In genomic region chr9:85355559-85355958, GRCm38 (mm10) we compare ENCODE assay signal across 50 mouse cellular contexts. TPM values are rescaled to one million over a fixed set of nuclear protein-coding genes. Genes with fewer than 3 reads are reported as not detected.
"Had no signal": no experiment of that assay in that cellular context is flagged by ENCODE, and none has a peak within 500 bp of the region (broad histone marks: within the 10 kb centered on the region; RNA-seq: fewer than 3 reads in every experiment).

No protein-coding gene starts in this region.

- ATAC-seq: hindbrain, embryonic 16.5 days; hindbrain, postnatal 0 days; inflammation-experienced regulatory T-cells, adult 6 months; intestine, embryonic 15.5 days; intestine, embryonic 16.5 days; intestine, postnatal 0 days had no signal

- H3K4me1 ChIP-seq: heart, embryonic 10.5 days; heart, embryonic 12.5 days; heart, embryonic 13.5 days; heart, embryonic 15.5 days; hindbrain, embryonic 10.5 days; hindbrain, embryonic 12.5 days; hindbrain, embryonic 13.5 days; hindbrain, embryonic 15.5 days; intestine, embryonic 15.5 days; kidney, embryonic 15.5 days had no signal

- H3K36me3 ChIP-seq: heart, embryonic 10.5 days; heart, embryonic 12.5 days; heart, embryonic 13.5 days; heart, embryonic 15.5 days; hindbrain, embryonic 10.5 days; hindbrain, embryonic 12.5 days; hindbrain, embryonic 13.5 days; hindbrain, embryonic 15.5 days; intestine, embryonic 15.5 days; kidney, embryonic 15.5 days had no signal

- H3K4me2 ChIP-seq: heart, embryonic 11.5 days; heart, embryonic 12.5 days; heart, embryonic 13.5 days; heart, embryonic 15.5 days; hindbrain, embryonic 12.5 days; hindbrain, embryonic 13.5 days; hindbrain, embryonic 14.5 days; hindbrain, embryonic 15.5 days; intestine, embryonic 15.5 days; kidney, embryonic 15.5 days had no signal

- DNase-seq: heart, postnatal 10 days; heart, postnatal 14 days; heart, postnatal 36 days; heart, postnatal 4 days; kidney, adult 11 months; kidney, adult 18-20 months; kidney, adult 2 months; kidney, adult 8-10 months; kidney, adult 9 months; kidney, postnatal 14 days; kidney, postnatal 25 days; kidney, postnatal 36 days; kidney, postnatal 4 days; layer of hippocampus, adult 9-11 months; layer of hippocampus, postnatal 36 days had no signal

- H3K27ac ChIP-seq: heart, embryonic 10.5 days; heart, embryonic 13.5 days; heart, embryonic 15.5 days; hindbrain, embryonic 10.5 days; hindbrain, embryonic 12.5 days; hindbrain, embryonic 13.5 days; hindbrain, embryonic 14.5 days; hindbrain, embryonic 15.5 days; hindbrain, postnatal 0 days; intestine, embryonic 15.5 days; kidney, embryonic 15.5 days; layer of hippocampus, adult 2 months; left cerebral cortex, adult 2 months had no signal

- H3K4me3 ChIP-seq: heart, embryonic 10.5 days; heart, embryonic 12.5 days; heart, embryonic 13.5 days; heart, embryonic 15.5 days; hindbrain, embryonic 10.5 days; hindbrain, embryonic 12.5 days; hindbrain, embryonic 13.5 days; hindbrain, embryonic 15.5 days; intestine, embryonic 15.5 days; kidney, embryonic 15.5 days; layer of hippocampus, adult 2 months; left cerebral cortex, adult 2 months had no signal

- H3K9ac ChIP-seq: heart, embryonic 12.5 days; heart, embryonic 13.5 days; heart, embryonic 15.5 days; hindbrain, embryonic 12.5 days; hindbrain, embryonic 13.5 days; hindbrain, embryonic 14.5 days; hindbrain, embryonic 15.5 days; intestine, embryonic 15.5 days; kidney, embryonic 15.5 days had no signal

- H3K9me3 ChIP-seq: heart, embryonic 10.5 days; heart, embryonic 12.5 days; heart, embryonic 13.5 days; heart, embryonic 15.5 days; hindbrain, embryonic 10.5 days; hindbrain, embryonic 12.5 days; hindbrain, embryonic 13.5 days; hindbrain, embryonic 15.5 days; intestine, embryonic 15.5 days; kidney, embryonic 15.5 days had no signal

- H3K27me3 ChIP-seq: heart, embryonic 12.5 days; heart, embryonic 13.5 days; heart, embryonic 15.5 days; hindbrain, embryonic 12.5 days; hindbrain, embryonic 13.5 days; hindbrain, embryonic 15.5 days; intestine, embryonic 15.5 days; kidney, embryonic 15.5 days had no signal

RNA-seq across cellular contexts. Expression of gene Gm11114, which starts 43.0 kb away (rescaled TPM):
- total RNA-seq: heart, postnatal 10 days; heart, postnatal 14 days; heart, postnatal 25 days; heart, postnatal 36 days; heart, postnatal 4 days; hematopoietic stem cell, adult 5-6 weeks; hindbrain, postnatal 0 days; layer of hippocampus, adult 18-20 months; layer of hippocampus, adult 2 months; layer of hippocampus, adult 8-10 months; layer of hippocampus, postnatal 10 days; layer of hippocampus, postnatal 14 days; layer of hippocampus, postnatal 25 days; layer of hippocampus, postnatal 36 days; left cerebral cortex, adult 18-20 months; left cerebral cortex, adult 2 months; left cerebral cortex, adult 8-10 months had no signal
- polyA plus RNA-seq: heart, embryonic 10.5 days; heart, embryonic 11.5 days; heart, embryonic 12.5 days; heart, embryonic 13.5 days; heart, embryonic 14.5 days; heart, embryonic 15.5 days; heart, embryonic 16.5 days; heart, postnatal 0 days; hindbrain, embryonic 10.5 days; hindbrain, embryonic 12.5 days; hindbrain, embryonic 13.5 days; hindbrain, embryonic 14.5 days; hindbrain, embryonic 15.5 days; hindbrain, embryonic 16.5 days; hindbrain, postnatal 0 days; inflammation-experienced regulatory T-cells, adult 6 months; intestine, embryonic 14.5 days; intestine, embryonic 15.5 days; intestine, embryonic 16.5 days; intestine, postnatal 0 days; kidney, adult 2 months; kidney, embryonic 14.5 days; kidney, embryonic 15.5 days; kidney, embryonic 16.5 days; large intestine, adult 2 months had no signal
